Mouse (Mus musculus) olfactory bulb, adult 2 months (tissue): ENCODE measurements around the gene Cd276.

Experiments
- CTCF ChIP-seq: fragments of 200-500 bp; IDR thresholded peaks from 2 replicates; pipeline ENCODE4 v1.5.1; 2012; ENCODE audit warnings: low read depth, mild to moderate bottlenecking, low read length, moderate library complexity; ENCODE audit not compliant: insufficient read depth
- POLR2A ChIP-seq: fragments of 200-500 bp; IDR thresholded peaks from 2 replicates; pipeline ENCODE4 v1.6.1; 2012; ENCODE audit warnings: mild to moderate bottlenecking, low read depth, low read length, moderate library complexity; ENCODE audit not compliant: insufficient read depth

- TF ChIP-seq CTCF = no peak
- no peak for TF ChIP-seq POLR2A
Observed at GRCm38 (mm10) chr9:58539886-58540285, 15.4 kb downstream of the Cd276 start.
